Mouse (Mus musculus) adrenal gland, postnatal 36 days (tissue): ENCODE data around the gene Nme9. TPM values are rescaled to one million over a fixed set of nuclear protein-coding genes. Genes with fewer than 3 reads are reported as not detected.

Experiments
- DNase-seq, 2 experiments: peaks; one replicate each; pipeline ENCODE4 v3.0.0; 2021; ENCODE audit warnings: mixed read lengths in 1 of 2
- total RNA-seq, 2 experiments: library from RNA; stranded (reverse); gene quantifications; 2 replicates each; pipeline ENCODE4 v1.2.3; 2021

The Nme9 gene
- total RNA-seq, 2 experiments from 2014 or later, result not detected

DNA sequence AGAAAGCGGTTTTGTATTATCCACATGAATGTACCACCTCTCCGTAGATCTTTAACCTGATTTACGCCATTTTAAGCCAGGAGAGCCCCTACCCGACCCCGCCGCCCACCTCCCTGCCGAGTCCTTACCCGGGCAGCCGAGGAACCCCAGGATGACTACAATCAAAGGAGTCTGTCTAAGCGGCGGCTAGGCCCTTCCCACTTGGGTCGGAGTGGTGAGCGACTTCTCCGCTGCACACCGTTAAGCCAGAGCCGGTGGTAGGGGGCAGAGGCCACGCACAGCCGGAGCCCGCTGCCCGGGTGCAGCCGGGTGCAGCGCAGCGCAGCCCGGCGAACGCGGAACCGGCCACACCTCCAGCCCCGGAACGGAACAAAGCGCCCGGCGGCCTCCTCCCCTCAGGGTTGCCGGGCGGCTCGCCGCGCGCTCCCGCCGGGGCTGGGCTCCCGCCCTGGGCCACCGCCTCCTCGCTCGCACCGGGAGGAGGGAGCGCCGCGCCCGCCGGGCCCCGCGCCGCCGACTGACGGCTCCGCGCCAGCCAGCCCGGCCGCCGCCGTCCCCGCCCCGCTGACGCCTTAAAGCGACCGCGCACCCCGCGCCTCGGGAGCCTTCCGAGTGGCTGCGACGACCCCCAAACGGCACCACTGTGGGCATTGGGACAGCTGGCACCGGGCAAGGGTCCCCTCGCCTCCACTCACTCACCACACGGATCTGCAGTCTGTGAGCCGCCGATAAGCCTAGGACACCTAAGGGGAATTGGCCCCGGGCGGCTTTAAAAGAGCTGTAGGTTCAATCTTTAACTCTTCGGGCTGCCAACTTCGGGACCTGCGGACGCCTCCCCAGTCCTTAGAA, 14.9 kb upstream of the Nme9 start:
- DNase-seq, result peak; percentile 91 to 92

DNA sequence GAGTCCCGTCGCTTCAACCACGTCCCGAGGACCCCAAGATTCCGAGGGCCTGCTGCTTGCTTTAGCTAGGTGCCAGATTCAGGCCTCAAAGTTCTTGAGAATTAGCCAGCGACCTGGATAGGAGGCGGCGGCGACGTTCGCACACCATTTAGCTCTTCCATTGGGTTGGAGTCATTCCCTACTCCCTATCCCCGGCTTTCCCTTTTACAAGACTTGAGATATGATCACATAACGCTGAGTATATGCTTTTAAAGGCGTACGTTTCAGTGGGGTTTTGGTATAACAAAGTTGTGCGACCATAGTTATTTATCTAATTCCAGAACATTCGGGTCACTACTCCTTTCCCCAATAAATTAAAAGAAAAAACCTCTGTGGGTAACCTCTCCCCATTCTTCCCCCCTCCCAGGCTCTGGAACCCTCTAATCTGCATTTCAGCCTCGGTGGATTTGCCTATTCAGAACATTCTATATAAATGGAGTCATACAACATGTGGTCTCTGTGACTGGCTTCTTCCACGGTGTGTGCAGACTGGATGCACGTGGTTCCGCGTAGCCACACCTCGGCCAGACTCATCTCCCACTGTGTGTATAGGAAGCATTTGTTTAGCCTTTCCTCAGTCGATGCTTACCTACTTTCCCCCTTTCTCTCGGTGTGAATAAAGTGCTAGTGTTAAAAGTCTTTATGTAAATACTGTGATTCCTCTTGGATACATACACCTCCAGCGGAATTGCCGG, 14.1 kb upstream of the Nme9 start, which contains the start of gene Mras:
Gene Mras, minus strand, starts transcription at position 351 of the 734 bp plus-strand sequence.
- DNase-seq, result no peak

DNA sequence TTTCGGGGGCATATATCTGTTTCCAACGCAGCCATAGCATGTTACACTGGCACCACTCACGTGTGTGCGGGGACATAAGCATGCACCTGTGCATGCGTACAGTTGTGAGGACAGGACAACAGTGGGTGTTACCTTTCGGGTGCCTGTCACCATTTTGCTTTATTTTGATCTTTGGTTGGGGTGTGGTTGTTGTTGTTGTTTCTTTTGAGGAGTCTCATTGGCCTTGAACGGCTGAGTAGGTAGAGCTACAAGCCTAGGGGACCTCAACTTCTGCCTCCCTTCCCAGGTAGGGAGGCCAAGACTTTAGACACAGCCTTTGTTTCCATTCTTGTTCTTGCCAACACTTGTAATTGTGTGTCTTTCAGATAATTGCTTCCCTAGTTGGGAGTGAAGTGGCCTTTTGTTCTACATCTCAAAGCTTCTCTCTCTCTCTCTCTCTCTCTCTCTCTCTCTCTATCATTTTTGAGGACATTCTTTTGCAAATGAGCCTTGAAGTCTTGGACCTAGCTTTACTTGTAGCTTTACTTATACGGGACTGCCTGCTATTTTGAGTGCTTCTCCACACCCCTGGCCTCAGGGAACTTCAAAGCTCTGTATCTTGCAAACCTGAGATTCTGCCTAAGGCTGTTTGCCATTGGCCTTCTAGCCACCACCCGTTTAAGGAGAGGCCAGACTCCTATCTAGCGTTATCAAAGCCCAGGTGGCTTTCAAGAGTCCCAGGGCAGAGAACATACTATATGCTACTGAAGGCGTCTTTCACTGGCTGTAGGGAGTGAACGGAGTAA, 13.3 kb upstream of the Nme9 start:
- DNase-seq, result no peak

DNA sequence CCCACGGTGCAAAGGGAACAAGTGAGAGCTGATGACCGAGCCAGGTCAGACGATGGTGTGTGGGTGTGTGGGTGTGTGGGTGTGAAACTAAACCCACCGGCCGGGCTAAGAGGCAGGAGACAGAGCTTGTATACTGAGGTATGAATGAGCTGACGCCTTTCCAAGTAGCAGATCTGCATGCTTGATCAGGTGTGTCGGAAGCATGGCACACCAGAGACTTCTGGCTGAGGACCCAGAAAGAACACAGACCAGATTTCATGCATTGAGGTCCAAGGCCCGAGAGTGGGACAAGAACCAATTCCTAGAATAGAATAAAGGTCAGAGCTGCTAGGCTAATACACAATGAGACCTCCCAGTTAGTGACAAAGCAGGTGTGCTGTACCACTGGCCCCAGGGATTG, 12.2 kb upstream of the Nme9 start:
- DNase-seq, result no peak

DNA sequence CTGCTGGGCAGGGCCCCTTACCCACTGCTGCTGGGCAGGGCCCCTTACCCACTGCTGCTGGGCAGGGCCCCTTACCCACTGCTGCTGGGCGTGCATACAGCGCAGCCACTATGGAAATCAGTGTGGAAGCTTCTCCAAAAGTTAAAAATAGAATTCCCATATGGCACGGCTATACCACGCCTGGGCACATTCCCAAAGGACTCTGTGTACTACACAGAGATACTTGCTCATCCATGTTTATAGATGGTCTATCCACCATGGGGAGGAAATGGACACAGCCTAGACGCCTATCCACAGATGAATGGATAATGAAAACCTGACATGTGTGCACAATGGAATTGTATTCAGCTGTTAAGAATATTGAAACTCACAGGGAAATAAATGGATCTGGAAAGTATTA, 10.3 kb upstream of the Nme9 start:
- DNase-seq, result no peak

DNA sequence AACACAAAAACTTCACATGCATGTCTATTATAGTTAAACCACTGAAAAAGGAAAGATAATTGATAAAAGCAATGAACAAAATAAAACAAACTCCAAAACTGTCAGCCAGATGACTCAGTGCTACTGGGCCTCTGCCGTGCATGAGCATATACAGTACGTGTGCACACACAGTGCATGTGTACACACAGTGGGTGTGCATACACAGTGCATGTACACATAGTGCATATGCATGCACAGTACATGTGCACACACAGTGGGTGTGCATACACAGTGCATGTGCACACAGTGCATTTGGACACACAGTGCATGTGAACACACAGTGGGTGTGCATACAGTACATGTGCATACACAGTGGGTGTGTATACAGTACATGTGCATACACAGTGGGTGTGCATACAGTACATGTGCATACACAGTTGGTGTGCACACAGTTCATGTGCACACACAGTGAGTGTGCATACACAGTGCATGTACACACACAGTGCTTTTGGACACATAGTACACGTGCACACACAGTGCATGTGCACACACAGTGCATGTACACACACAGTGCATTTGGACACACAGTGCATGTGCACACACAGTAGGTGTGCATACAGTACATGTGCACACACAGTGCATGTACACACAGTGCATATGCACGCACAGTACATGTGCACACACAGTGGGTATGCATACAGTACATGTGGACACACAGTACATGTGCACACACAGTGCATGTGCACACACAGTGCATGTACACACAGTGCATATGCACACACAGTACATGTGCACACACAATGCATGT, 9.4 kb upstream of the Nme9 start:
- no peak for DNase-seq

DNA sequence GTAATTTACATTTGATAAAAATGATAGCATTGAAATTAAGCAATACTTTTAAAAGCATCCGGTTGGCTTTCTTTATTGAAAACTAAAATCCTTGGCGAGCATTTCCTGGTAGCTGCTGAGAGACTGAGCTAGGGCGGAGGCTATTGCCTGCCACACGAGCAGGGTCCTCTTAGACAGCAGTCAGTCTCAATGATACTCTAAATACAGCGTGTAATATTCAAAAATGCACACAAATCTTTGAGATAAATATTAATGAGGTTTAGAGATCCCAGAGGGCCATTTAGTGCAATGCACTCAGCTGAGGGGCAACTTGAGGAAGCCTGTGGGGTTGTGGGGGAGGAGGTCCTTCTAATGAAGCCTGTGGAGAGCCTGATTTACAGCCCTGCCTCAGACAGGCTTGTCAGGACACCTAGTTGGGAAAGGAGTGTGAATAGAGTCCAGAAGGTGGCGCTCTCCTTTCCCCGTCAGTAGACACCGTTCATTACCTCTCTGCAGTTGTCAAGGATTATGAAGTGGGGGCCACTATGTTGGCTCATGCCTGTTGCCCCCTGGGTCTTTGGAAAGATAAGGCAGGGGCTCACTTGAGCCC, 6.6 kb upstream of the Nme9 start:
- DNase-seq, result peak in 1 of 2 experiments; percentile 51

DNA sequence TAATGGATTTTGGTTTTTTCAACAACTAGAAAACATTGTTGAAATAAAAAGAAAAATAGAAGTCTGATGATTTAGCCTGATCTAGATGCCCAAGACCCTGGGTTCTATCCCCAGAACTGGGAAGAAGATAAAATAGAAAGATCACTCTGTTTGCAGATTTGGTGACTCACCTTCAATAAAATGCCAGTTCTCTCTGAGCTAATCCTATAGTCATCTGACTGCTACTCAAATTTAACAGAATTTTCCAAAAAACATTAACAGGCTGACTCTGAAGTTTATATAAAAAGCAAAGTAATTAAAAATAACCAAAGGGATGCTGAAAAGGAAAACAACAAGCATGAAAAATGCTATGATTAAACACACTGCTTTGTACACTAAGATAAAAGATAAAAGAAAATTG, 5.0 kb upstream of the Nme9 start:
- no peak for DNase-seq

DNA sequence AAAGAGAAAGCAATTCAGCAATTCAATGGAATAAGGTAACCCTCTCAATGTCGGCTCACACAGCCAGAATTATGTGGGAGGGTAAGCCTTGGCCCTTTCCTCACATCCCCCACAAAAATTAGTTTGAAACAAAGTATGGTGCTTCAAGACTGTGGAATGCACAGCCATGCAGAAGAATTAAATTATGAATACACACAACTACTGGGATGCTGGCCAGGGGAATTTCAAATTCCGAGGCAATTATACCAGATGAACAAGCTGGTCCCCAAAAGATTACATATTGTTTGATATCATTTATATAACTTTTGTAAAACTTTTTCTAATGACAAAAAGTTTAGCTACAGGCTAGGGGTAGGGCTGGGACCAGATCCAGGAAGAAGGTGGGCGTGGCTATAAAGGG, 4.0 kb upstream of the Nme9 start:
- no peak for DNase-seq

DNA sequence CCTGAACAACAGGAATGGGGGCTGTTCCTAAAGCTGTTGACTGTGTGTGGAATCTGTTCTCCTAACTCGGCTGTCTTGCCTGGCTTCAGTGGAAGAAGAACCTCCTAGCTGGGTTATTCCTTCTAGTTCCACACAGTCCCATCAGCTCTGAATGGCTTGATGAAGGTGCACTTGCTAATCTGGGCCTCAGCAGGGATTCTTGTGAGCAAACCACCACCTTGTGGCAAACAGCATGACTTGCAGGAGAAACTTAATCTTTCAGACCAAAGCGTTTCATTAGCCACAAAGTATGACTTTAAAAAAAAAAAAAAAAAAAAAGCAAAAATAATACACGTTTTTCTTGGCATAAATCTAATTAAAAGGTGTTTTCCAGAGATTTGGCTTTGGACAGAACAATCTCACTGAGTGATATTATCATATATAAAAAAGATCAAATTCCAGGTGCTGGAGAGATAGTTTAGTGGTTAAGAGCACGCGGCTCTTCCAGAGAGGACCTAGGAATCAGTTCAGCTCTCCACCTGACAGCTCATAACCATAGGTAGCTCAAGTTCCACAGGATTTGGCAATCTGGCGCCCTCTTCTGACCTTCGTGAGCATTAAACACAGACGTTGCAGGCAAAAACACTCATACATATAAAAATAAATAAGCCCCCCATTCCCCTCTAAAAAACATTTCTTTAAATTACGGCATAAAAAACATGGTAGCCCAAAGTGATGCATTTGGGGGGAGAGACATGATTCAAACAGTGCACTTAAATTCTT, 1.2 kb upstream of the Nme9 start:
- peak in 1 of 2 experiments; percentile 42 for DNase-seq

DNA sequence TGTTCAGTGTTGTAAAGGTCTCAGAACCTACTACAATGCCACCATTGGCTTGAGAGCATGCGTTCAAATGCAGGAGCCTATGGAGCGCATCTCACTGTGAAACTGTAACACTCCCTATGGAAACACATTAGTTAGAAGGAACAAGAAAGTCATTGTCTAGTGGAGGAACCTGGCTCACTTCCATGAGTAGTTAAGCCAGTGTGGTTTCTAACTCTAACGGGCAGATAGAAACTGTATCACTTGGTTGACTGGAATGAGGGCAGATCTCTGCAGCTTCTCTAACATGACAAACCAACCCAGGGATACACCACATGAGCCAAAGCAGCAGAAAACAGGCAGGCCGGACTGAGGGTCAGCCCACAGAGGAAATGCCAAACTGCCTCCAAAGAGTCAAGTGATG, 2.9 kb downstream of the Nme9 start:
- no peak for DNase-seq

DNA sequence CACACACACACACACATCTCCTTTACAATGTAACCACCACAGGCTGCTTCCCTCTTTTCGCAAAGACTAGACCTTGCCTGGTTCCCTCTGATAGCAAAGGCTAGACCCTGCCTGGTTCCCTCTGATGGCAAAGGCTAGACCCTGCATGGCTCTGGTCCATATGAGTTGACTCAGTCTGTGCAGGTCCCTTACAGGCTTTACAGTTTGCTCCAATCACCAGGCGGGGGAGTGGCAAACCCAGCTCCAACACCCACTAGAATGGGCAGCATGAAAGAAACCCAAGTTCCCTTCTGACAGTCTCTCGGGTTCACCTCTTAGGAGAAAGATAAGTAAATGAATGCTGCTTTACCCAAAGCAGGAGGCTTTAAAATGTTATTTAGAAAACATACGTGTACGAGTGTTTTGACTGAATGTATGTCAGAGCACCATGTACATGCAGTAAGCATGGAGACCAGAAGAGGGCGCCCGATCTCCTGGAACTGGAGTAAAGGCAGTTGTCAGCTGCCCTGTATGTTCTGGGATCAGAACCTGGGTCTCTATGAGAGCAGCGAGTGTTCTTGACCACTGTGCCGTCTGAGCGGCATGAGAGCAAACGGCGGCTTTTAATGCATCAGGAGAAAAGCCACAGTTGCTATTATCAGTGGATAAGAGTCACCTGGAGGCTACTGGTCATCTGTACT, 7.4 kb downstream of the Nme9 start:
- peak; percentile 78 to 80 for DNase-seq

DNA sequence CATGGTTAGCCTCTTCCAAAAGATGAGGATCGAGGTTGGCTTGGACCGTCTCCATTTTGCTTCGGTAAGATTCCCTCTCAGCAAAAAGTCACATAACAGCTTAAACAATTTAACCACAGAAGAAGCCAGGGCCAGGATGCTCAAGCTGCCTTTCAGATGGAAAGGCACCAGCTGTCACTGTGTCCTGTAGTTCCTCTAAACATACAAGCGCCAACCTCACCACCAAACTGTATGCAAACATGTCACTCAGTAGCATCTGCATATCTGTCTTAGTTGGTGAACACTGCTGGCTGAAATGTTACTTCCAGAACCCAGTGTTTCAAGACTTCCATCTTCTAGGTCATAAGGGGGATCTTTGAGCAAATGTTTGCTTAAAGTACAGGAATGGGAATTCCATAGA, 8.5 kb downstream of the Nme9 start:
- no peak for DNase-seq

DNA sequence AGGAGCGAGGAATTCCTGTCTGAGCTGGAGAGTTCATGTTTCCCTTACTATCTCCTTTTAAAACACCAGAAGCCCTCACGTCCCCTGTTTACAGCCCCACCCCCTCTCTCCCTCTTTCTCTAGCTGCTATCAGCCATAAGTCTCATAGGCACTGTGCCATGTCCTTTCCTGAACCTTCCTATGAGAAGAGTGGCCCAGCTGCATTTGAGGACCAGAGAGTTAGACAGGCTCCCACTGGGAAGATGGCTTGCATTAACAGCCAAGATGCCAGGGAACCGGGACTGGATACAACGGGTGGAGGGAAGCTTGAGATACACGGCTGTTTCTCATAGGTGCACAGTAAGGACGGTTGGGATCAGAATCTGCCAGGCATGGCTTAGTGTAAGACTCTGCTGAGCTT, 13.6 kb downstream of the Nme9 start:
- no peak for DNase-seq

DNA sequence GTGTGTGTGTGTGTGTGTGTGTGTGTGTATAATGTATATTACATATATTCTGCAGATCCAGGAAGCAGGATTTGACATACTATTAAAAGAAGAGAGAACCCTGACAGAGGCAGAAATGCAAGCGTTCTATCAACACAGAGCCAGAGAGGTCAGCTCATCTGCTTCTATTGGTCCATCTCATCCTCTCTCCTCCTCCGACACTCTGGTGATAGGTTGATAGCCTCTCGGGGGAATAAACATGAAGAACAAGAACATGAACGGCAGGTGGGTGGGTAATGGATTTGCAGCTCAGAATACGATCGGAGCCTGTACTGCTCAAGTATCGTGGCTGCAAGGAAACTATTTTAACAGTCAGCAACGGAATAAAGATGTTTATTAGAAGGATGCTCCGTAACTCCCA, 17.3 kb downstream of the Nme9 start:
- DNase-seq, result no peak

DNA sequence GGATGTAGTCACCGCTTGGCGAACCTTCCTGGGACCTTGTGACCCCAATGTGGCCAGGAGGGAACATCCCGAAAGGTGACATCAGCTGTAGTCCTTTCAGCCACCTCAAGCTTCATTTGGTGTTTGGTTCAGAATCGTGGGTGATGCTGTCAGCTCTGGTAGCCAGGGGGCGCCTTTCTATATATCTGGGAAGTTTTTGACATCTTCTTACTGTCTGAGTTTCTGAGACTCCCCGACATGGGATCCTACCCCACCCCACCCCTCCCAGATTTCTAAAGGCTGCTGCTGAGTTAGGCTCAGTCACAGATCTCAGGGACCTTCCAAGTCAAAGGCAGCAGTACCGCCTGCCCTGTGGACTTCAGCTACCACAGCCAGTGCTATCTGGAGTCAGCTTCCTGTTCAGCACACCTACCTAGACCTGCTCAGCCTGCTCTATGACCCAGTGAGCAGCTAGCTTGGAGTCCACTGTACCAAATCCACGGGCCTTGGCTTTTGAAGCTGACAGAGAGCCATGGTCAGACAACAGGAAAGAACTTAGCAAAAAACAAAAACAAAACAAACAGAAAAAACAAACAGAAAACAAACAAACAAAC, 18.5 kb downstream of the Nme9 start:
- DNase-seq, result peak; percentile 35 to 61

DNA sequence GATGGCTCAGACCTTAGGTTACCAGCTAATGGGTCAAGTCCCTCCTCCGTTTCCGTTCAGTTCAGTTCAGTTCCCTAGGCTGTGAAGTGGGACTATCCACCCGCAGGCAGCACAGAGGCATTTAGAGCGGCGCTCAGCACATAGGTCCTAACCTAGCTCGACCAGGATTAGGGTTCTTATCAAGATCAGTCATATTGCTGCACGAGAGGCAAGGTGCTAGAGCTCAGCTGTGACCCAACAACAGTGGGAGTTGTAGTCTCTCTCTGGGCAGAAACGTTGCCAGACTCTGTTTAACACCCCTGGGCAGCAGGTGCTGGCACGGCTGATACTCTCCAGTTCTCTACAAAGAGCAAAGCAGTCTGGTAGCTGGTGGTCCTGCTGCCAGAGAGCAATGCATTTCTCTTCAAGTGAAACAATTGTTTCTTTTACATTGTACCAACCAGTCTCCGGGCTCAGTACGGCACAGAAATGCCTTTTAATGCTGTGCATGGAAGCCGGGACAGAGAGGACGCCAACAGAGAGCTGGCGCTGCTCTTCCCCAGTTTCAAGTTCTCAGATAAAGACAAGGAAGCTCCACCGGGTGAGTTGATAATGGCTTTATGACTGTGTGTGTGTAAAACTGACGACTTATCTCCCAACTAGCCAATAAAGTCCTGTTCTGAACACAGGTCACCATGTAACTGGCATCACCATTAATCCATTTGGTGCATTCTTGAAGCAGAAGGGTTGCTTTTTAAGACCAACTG, 19.2 kb downstream of the Nme9 start:
- no peak for DNase-seq

DNA sequence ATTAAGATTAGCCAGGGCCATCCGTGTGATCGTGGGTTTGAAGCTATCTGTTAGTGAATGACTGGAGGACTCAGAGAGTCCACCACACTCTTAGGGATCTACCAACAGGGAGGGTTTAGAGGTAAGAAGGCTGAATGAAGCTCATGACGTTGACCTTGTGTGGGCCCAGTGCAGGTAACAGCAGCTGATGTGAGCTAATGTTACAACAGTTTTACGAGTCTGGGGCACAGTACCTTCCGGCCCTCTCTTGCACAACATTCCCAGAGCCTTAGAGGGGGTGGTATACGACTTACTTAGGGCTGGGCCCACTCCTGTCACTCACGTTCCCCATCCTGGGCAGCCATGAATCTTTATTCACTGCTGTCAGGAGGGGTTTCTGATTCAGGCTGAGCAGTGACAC, 20.1 kb downstream of the Nme9 start:
- no peak for DNase-seq

DNA sequence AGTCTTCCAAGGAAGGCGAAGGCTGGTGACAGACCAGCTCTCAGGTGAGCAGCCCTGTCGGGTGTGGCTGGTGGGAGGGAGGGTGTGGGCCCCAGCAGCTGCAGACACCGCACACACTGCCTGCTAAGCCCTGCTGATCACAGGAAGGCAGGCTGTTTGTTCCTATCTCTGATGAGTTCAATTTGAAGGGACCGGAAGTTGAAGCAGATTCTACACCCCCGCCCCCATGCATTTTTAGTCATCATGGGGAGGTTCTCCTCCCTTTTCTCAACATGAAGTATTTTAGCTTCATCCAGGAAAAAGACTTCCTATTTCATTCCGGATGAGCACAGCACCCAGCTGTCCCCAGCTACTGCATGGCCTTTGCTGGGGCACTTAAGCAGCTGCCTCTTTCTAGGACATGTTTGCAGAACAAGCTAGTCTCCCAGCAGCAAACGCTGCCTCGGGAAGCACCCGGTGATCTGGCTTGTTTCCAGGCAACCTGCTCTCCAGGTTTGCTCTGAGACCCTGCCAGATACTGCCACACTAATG, 28.0 kb downstream of the Nme9 start:
- DNase-seq, result no peak
